Mouse (Mus musculus) C2C12 (cell line): ENCODE results near the gene Olfr223.

Source experiments
- CEBPB ChIP-seq: IDR thresholded peaks from one replicate; pipeline ENCODE4 v1.6.1; 2011; ENCODE audit warnings: low read depth, mild to moderate bottlenecking, control low read depth, moderate library complexity
- CTCF ChIP-seq: IDR thresholded peaks from one replicate; pipeline ENCODE4 v1.5.1; 2011; ENCODE audit not compliant: control insufficient read depth, insufficient read depth, insufficient read length
- MAX ChIP-seq: IDR thresholded peaks from one replicate; pipeline ENCODE4 v1.6.1; 2011; ENCODE audit warnings: mild to moderate bottlenecking, control low read depth
- MYOG ChIP-seq: IDR thresholded peaks from one replicate; pipeline ENCODE4 v1.6.1; 2011; ENCODE audit not compliant: control insufficient read depth, insufficient read length; ENCODE audit errors: extremely low read depth
- USF1 ChIP-seq: IDR thresholded peaks from one replicate; pipeline ENCODE4 v1.6.1; 2011; ENCODE audit warnings: low read depth, mild to moderate bottlenecking, control low read depth, moderate library complexity

DNA sequence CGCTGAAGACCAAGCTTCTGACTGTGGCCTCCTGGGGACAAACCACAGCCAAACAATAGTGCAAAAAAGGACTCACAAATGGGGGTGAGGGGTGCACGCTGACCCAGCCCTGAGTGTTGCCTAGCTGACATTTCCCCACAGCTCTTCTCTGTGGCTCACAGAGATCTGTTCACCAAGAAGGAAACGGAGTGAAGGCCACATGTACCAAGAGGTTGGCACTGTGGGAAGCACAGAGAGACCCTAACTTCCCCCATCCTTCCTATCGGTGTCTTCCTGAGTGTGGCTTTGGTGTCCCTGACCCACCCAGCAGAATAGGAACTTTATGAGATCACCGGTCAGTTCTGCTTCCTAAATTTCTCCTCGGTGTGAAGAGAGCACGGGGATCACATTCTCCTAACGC lies 38.6 kb downstream of the Olfr223 start:
- no peak for TF ChIP-seq CTCF
- TF ChIP-seq MYOG, result no peak
- no peak for TF ChIP-seq USF1
- TF ChIP-seq CEBPB, result no peak
- TF ChIP-seq MAX, result no peak
